Mouse (Mus musculus) cortical plate, adult 2 months (tissue): Measurements from ENCODE around the gene Snapc5. TPM values are rescaled to one million over a fixed set of nuclear protein-coding genes. Genes with fewer than 3 reads are reported as not detected.
"Not testable (repeated sequence)": the region's sequence is repeated elsewhere in the genome, so short reads cannot be mapped to it uniquely, and the experiment has no call there.

Source experiments
- H3K27ac ChIP-seq: fragments of 200-500 bp; 2 replicates; pipeline ENCODE4 v1.5.1; 2012; ENCODE audit warnings: low read length, control low read depth, inconsistent platforms; ENCODE audit not compliant: insufficient read depth
- H3K4me1 ChIP-seq: fragments of 200-500 bp; 2 replicates; pipeline ENCODE4 v1.6.1; 2011; ENCODE audit warnings: low read length; ENCODE audit not compliant: control insufficient read depth, insufficient read depth
- H3K4me3 ChIP-seq: fragments of 200-500 bp; 2 replicates; pipeline ENCODE4 v1.5.1; 2011; ENCODE audit warnings: mild to moderate bottlenecking, low read length, control low read depth; ENCODE audit not compliant: insufficient read depth
- CTCF ChIP-seq: fragments of 200-500 bp; IDR thresholded peaks from 2 replicates; pipeline ENCODE4 v1.5.1; 2011; ENCODE audit warnings: mild to moderate bottlenecking, control low read depth, low read length; ENCODE audit not compliant: insufficient read depth; ENCODE audit errors: extremely low read depth
- POLR2A ChIP-seq: fragments of 200-500 bp; IDR thresholded peaks from 2 replicates; pipeline ENCODE4 v1.6.1; 2011; ENCODE audit warnings: mild to moderate bottlenecking, low read length, control low read depth; ENCODE audit not compliant: insufficient read depth; ENCODE audit errors: extremely low read depth
- polyA plus RNA-seq: library from polyadenylated mRNA; depleted of rRNA; stranded (reverse); fragments of >200 nt; gene quantifications from 2 replicates; pipeline ENCODE4 v1.2.3, GENCODE M21; 2012

Gene Snapc5
- polyA plus RNA-seq, 1 experiment = 34.1 TPM

DNA sequence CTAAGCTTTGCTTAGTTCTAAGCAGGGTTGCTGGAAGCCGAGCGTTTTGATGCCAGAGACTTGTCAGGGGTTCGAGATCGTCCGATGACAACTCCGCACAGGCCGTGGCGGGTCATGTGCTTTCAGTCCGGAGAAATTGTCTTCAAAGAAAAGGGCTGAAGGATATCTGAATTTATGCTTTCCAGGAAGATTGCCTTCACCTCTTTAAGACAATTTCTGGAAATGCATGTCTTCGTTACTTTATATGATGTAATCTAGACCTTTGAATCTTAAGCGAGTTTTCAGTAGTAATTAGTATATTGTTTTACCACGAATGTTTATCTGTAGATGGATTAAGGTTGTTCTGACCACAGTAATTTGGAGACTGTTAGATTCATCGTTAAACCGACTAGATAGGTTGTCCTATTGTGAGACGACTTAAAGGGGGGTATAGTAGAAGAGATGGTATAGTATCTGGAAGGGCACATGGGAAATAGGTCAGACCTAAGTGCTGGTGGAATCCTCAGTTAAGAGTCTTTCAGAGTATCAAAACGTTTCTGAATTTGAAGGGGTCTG lies 5.3 kb upstream of the Snapc5 start:
- H3K4me3 ChIP-seq = peak overlapping the region; percentile 88
- no peak overlapping the region for H3K27ac ChIP-seq
- TF ChIP-seq POLR2A (no peak), CTCF (no peak)
- peaks cover 3% of the 10 kb centered on the region; the same call in 1 of the 2 replicates for H3K4me1 ChIP-seq

DNA sequence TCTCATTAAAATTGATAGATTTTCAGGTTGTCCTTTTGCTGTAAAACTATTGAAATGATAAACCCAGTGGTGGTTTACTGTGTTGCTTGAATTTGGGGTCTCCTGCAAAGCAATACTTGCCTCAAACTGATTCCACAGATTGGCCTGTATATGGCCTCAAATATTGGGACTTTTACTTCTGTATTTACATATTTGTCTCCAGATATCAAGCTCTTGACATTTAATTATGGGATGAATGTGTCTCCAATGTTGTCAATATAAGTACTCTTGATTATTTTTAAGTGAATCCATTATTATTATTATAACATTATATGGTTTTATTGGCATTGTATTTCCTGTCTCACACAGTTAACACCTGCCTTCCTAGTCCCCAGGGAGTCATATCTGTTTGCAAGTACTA lies 4.7 kb upstream of the Snapc5 start:
- peak overlapping the region; percentile 88; the same call in 1 of the 2 replicates for H3K4me3 ChIP-seq
- H3K4me1 ChIP-seq = peaks cover 3% of the 10 kb centered on the region; the same call in 1 of the 2 replicates
- no peak overlapping the region for H3K27ac ChIP-seq
- TF ChIP-seq POLR2A = no peak
- no peak for TF ChIP-seq CTCF

DNA sequence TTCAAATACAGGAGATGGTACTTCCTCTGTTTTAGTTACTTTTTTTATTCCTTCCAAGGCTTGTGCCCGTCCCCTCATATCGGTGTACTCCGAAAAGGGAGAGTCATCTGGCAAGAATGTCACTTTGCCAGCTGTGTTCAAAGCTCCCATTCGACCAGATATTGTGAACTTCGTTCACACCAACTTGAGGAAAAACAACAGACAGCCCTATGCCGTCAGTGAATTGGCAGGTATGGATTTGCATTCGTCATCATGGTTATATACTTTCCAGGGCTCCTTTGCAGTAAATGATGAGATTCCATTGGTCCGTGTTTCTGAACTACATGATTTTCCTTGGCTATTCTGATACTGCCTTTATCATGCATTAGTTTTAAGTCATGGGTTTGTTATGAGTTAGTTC lies 4.3 kb upstream of the Snapc5 start:
- Histone ChIP-seq H3K4me1 (peaks cover 3% of the 10 kb centered on the region; the same call in 1 of the 2 replicates), H3K27ac (no peak overlapping the region), H3K4me3 (no peak overlapping the region; the same call in 1 of the 2 replicates)
- TF ChIP-seq POLR2A (no peak), CTCF (no peak)

DNA sequence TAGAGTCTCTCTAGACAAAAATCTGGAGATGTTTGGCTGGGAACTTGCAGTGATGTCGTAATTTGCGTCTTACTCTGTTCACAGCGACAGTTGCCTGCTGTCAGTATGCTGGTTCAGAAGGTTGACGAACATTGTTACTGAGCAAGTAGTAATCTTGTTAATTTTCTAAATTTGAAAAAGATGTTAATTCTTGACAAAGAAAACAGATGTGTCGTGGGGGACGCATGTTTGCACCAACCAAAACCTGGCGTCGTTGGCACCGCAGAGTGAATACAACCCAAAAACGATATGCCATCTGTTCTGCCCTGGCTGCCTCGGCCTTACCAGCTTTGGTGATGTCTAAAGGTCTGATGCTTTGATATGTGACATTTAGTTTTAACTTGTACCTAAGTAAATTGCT lies 3.7 kb upstream of the Snapc5 start:
- H3K4me1 ChIP-seq = peaks cover 5% of the 10 kb centered on the region; the same call in 1 of the 2 replicates
- no peak for TF ChIP-seq POLR2A
- no peak for TF ChIP-seq CTCF
- no peak overlapping the region for H3K4me3 ChIP-seq
- no peak overlapping the region for H3K27ac ChIP-seq

DNA sequence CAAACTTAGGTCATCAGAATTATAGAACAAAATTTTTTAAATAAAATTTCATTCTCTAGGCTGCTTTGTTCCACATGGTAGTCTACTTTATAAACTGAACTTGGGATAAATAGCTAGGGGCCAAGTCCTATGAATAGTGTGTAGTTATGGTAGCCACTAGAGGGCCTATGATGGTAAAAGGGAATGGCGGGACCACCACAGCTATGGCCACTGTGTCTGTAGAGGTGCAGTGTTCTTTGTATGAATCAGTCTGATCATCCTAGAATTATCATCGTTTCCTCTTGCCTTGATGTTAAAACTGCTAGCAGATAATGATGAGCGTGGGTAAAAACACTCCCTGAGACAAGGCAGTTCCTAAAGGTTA lies 482 bp upstream of the Snapc5 start:
- H3K4me1 ChIP-seq = peaks cover 2% of the 10 kb centered on the region; the same call in 1 of the 2 replicates
- peak overlapping the region; percentile 22 for H3K27ac ChIP-seq
- TF ChIP-seq CTCF (0 out of 2 replicates have a peak, but pooled peaks have one; percentile 16), POLR2A (no peak)
- peak overlapping the region; percentile 78; the same call in 1 of the 2 replicates for H3K4me3 ChIP-seq

DNA sequence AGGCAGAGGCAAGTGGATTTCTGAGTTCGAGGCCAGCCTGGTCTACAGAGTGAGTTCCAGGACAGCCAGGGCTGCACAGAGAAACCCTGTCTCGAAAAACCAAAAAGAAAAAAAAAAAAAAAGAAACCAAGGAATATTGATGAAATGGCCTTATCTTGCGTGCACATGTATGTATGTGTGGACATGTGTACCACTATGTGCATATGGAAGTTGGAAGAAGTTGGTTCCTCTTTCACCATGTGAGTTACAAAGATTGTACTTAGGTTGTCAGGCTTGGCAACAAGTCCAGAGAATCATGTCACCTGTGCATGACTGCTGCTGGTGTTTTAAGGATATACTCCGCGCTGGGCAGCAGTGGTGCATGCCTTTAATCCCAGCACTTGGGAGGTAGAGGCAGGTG lies 4.2 kb downstream of the Snapc5 start:
- H3K27ac ChIP-seq, H3K4me1 ChIP-seq, H3K4me3 ChIP-seq: not testable (repeated sequence)

DNA sequence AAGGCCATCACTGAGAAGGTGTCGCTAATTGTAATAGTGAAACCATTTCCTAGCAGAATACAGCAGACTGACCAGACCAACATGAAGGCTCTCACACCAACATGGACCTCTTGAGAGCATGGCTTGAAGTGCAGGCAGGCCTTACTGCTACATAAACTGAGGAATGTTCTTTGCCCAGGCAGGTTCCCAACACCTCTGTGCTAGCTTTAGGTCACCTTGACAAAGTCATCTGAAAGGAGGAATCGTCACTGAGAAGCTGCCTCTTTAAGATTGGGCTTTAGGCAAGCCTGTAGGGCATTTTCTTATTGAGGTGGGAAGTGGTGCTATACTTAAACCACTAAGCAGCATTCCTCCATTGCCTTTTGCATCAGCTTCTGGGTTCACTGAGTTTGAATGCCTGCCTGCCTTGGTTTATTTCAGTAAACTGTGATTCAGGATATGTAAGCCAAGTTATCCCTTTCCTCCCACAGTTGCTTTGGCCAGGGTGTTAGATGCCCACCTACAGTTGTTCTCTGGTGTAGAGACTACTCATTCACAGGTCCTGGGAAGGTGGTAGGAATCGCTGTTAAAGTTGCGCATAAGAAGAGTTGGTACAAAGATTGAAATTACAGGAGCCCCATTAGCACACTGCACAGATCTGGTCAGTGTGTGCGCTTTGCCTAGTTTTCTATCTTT lies 5.2 kb downstream of the Snapc5 start:
- Histone ChIP-seq H3K4me1 (peaks cover 2% of the 10 kb centered on the region; the same call in 1 of the 2 replicates), H3K27ac (no peak overlapping the region), H3K4me3 (no peak overlapping the region)
- TF ChIP-seq POLR2A = no peak
- TF ChIP-seq CTCF = no peak

DNA sequence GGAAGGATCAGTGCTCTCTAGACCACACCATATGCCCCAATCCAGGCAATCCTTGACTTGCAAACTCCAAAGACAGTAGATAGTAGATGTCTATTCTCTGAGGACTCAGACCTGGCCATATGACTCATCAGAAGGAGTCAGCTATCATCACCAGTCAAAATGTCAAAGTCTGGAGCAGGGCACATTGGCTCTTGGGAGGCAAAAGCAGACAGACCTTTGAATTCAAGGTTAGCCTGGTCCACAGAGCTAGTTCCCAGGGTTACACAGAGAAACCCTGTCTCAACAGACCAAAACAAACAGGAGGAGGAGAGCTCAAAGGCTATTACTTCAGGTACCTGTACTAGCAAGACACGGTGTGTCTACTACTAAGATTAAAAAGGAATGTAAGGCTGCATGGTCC lies 14.8 kb downstream of the Snapc5 start:
- Histone ChIP-seq H3K27ac (no peak overlapping the region), H3K4me1 (peaks cover 9% of the 10 kb centered on the region), H3K4me3 (no peak overlapping the region)
- TF ChIP-seq CTCF (no peak), POLR2A (no peak)

DNA sequence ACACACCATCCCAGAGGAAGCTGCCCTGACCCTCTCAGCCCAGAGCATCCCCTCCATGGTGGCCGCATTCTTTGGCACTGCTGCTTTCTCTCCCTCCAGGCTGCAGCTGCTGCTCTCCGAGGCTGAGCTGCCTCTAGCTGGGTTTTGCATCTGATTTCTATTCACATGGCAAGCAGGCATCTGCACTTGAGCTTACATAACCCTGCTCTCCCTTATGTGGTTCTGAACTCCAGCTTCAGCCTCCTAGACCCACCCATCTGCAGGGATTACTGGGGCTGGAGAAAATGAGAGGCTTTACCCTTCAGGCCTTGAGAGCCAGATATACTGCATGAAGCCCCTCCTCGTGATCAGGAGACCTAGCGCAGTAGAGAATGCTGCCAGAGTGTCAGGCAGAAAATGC lies 16.5 kb downstream of the Snapc5 start:
- Histone ChIP-seq H3K4me3 (no peak overlapping the region), H3K27ac (peak overlapping the region; percentile 20; the same call in 1 of the 2 replicates), H3K4me1 (peaks cover 9% of the 10 kb centered on the region)
- peak; percentile 73; the same call in 1 of the 2 replicates for TF ChIP-seq POLR2A
- no peak for TF ChIP-seq CTCF

DNA sequence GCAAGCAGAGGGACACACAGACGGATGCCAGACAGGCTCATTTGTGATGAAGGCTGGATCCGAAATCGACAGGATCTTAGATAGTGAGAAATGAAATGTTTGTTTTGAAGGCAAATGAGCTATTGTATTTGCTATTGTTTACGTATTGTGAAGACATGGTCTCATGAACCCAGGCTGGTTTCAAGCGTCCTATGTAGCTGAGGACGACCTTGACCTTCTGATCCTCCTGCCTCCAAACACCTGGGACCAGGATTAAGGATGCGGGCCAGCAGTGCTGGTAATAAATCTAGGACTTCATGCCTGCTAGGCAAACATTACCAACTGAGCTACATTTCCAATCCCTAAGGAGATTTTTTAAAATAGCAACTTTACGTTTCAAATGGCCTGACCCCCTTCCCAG lies 18.4 kb downstream of the Snapc5 start:
- TF ChIP-seq CTCF (no peak), POLR2A (no peak)
- Histone ChIP-seq H3K27ac (no peak overlapping the region), H3K4me3 (no peak overlapping the region), H3K4me1 (peaks cover 9% of the 10 kb centered on the region)
